Comparison of ENCODE assay signal across 21 mouse cellular contexts in genomic region chr14:55555788-55556187, GRCm38 (mm10). TPM values are rescaled to one million over a fixed set of nuclear protein-coding genes. Genes with fewer than 3 reads are reported as not detected.
DNase-seq lines count a peak whose midpoint lies in the region; ATAC-seq and TF ChIP-seq lines count a peak whose summit lies in the region.
"Had no signal": no experiment of that assay in that cellular context is flagged by ENCODE, and none has a peak within 500 bp of the region (broad histone marks: within the 10 kb centered on the region; RNA-seq: fewer than 3 reads in every experiment).

No protein-coding gene starts in this region.

- TF ChIP-seq POLR2A in MEL (IDR thresholded peaks at IDR 0.05; ENCODE audit: control insufficient read depth in 1 of 2, insufficient read depth in 1 of 2, low read depth in 1 of 2, low read length in 2 of 2, poor library complexity in 1 of 2): no peak

- no peak overlapping the region for H3K4me3 ChIP-seq in liver, embryonic 12.5 days
- H3K4me3 ChIP-seq in MEL (ENCODE audit: control insufficient read depth in 1 of 2, insufficient read depth in 1 of 2, low read depth in 2 of 2, low read length in 2 of 2): no peak overlapping the region

- H3K36me3 ChIP-seq in liver, embryonic 12.5 days: no peaks in the 10 kb centered on the region; the same call in 1 of the 2 replicates
- H3K36me3 ChIP-seq in MEL (ENCODE audit: control insufficient read depth in 1 of 2, insufficient read depth in 2 of 2, low read length in 2 of 2): peaks cover 0 to 32% of the 10 kb centered on the region in 2 experiments; a peak in 2 of 4 replicates

- H3K27ac ChIP-seq in liver, embryonic 12.5 days: no peak overlapping the region
- H3K27ac ChIP-seq in MEL (ENCODE audit: control insufficient read depth, low read depth, low read length): no peak overlapping the region

- ATAC-seq in liver, embryonic 12.5 days: no peak
- ATAC-seq: activated CD4-positive, CD25-positive, alpha-beta regulatory T cell, adult 4 months; CD4-positive, CD25-positive, alpha-beta regulatory T cell, adult 4 months; Patski had no signal

- no peaks in the 10 kb centered on the region for H3K27me3 ChIP-seq in liver, embryonic 12.5 days (replicated peaks)
- no peaks in the 10 kb centered on the region for H3K27me3 ChIP-seq in MEL (ENCODE audit: control insufficient read depth in 1 of 2, insufficient read depth in 2 of 2, low read length in 2 of 2)
- H3K27me3 ChIP-seq: CH12.LX, Patski had no signal

- no peak for TF ChIP-seq CTCF in MEL (IDR thresholded peaks at IDR 0.05 in 2 of 3, conservative IDR thresholded peaks at IDR 0.05 in 1 of 3; ENCODE audit: control insufficient read depth in 1 of 3, insufficient read depth in 1 of 3, low read depth in 2 of 3, low read length in 3 of 3, poor library complexity in 1 of 3, severe bottlenecking in 1 of 3)

- DNase-seq in liver (peak; percentile 39), MEL (ENCODE audit: low read depth, low spot score) (peak; percentile 56)
- no peak for DNase-seq in kidney, postnatal 36 days
- DNase-seq: adrenal gland, adult 2 months; adrenal gland, adult 8-10 months; adrenal gland, postnatal 10 days; adrenal gland, postnatal 14 days; adrenal gland, postnatal 25 days; adrenal gland, postnatal 36 days; B cell, adult 2 months; cerebellum, adult 11 months; cerebellum, adult 11-12 months; cerebellum, adult 18-20 months; cerebellum, adult 2 months had no signal

- no peaks in the 10 kb centered on the region for H3K9me3 ChIP-seq in liver, embryonic 12.5 days (replicated peaks)
- no peaks in the 10 kb centered on the region for H3K9me3 ChIP-seq in MEL (replicated peaks; ENCODE audit: insufficient read depth, low read length)
- H3K9me3 ChIP-seq: G1E had no signal

- no peak overlapping the region for H3K9ac ChIP-seq in liver, embryonic 12.5 days
- no peak overlapping the region for H3K9ac ChIP-seq in MEL (ENCODE audit: control insufficient read depth, low read depth, low read length, poor library complexity, severe bottlenecking)

- TF ChIP-seq RAD21 in MEL (IDR thresholded peaks at IDR 0.05; ENCODE audit: low read depth, low read length): no peak

- peaks cover 53% of the 10 kb centered on the region for H3K4me1 ChIP-seq in liver, embryonic 12.5 days
- peaks cover 7 to 25% of the 10 kb centered on the region in 2 experiments; a peak in 3 of 4 replicates for H3K4me1 ChIP-seq in MEL (ENCODE audit: control insufficient read depth in 1 of 2, insufficient read depth in 2 of 2, low read length in 2 of 2)

- no peaks in the 10 kb centered on the region; the same call in none of the 2 replicates for H3K79me2 ChIP-seq in MEL (ENCODE audit: control insufficient read depth, insufficient read depth, low read length, poor library complexity)

- WGBS in liver, embryonic 12.5 days (ENCODE audit: insufficient replicate concordance): 55% methylated on average over 3 of the region's 3 CpGs

- TF ChIP-seq EP300 in MEL (IDR thresholded peaks at IDR 0.05; ENCODE audit: low read depth in 1 of 2, low read length in 2 of 2): no peak; a peak in 1 of 4 replicates

- H3K4me2 ChIP-seq in liver, embryonic 12.5 days: no peak overlapping the region

TF ChIP-seq in MEL, 35 proteins besides CTCF, POLR2A, EP300 and RAD21:
- TF ChIP-seq SMC3 (IDR thresholded peaks at IDR 0.05; ENCODE audit: low read depth, low read length) (no peak), SIN3A (IDR thresholded peaks at IDR 0.05; ENCODE audit: low read length) (no peak), UBTF (IDR thresholded peaks at IDR 0.05; ENCODE audit: borderline replicate concordance, insufficient read depth, low read depth, low read length) (no peak), ETS1 (IDR thresholded peaks at IDR 0.05; ENCODE audit: low read depth, low read length) (0 out of 2 replicates have a peak, but pooled peaks have one; percentile 19), MXI1 (IDR thresholded peaks at IDR 0.05; ENCODE audit: low read depth, low read length) (0 out of 2 replicates have a peak, but pooled peaks have one; percentile 33), USF2 (IDR thresholded peaks at IDR 0.05; ENCODE audit: borderline replicate concordance in 1 of 2, insufficient read depth in 1 of 2, low read depth in 1 of 2, low read length in 2 of 2) (no peak), NELFE (IDR thresholded peaks at IDR 0.05; ENCODE audit: low read depth, low read length) (no peak), HCFC1 (IDR thresholded peaks at IDR 0.05; ENCODE audit: low read depth, low read length) (0 out of 2 replicates have a peak, but pooled peaks have one; percentile 2), GATA1 (IDR thresholded peaks at IDR 0.05; ENCODE audit: low read depth, low read length) (peak; percentile 52)
TF ChIP-seq in MEL: peak in this region for 4.

RNA-seq across cellular contexts. Expression of gene Dcaf11, which starts 4.0 kb away (rescaled TPM):
- polyA plus RNA-seq in liver, embryonic 12.5 days (2016; fragmentation: Nextera tagmentation; extraction: Ambion mirVana): 57.1 and 60.3 TPM in 2 replicates
- 24.3 and 27.7 TPM in 2 replicates for total RNA-seq in MEL (2012; rRNA removed)
- polyA plus RNA-seq in MEL (2012; ENCODE audit: insufficient read depth in 1 of 2, insufficient read length in 2 of 2, low read depth in 1 of 2, low replicate concordance in 2 of 2, missing spikeins in 1 of 2): 10 to 100 TPM in 1 of 2 experiments, not detected in 1; 37.9 TPM

RNA-seq across cellular contexts. Expression of gene A730061H03Rik, which starts 4.4 kb away (rescaled TPM):
- polyA plus RNA-seq in liver, embryonic 12.5 days (2016; fragmentation: Nextera tagmentation; extraction: Ambion mirVana): 1.9 and 2.7 TPM in 2 replicates
- 0.73 and 0.92 TPM in 2 replicates for total RNA-seq in MEL (2012; rRNA removed)
- under 1 TPM in 1 of 2 experiments, not detected in 1; 0.86 TPM for polyA plus RNA-seq in MEL (2012; ENCODE audit: insufficient read depth in 1 of 2, insufficient read length in 2 of 2, low read depth in 1 of 2, low replicate concordance in 2 of 2, missing spikeins in 1 of 2)
- total RNA-seq: adrenal gland, postnatal 14 days; ES-E14 had no signal
- polyA plus RNA-seq: activated CD4-positive, CD25-positive, alpha-beta regulatory T cell, adult 4 months had no signal

RNA-seq across cellular contexts. Expression of gene Pck2, which starts 15.7 kb away (rescaled TPM):
- polyA plus RNA-seq in liver, embryonic 12.5 days (2016; fragmentation: Nextera tagmentation; extraction: Ambion mirVana): 35.5 and 37.4 TPM in 2 replicates
- 17.0 and 64.4 TPM in 2 replicates for total RNA-seq in MEL (2012; rRNA removed)
- polyA plus RNA-seq in MEL (2012; ENCODE audit: insufficient read depth in 1 of 2, insufficient read length in 2 of 2, low read depth in 1 of 2, low replicate concordance in 2 of 2, missing spikeins in 1 of 2): 100 to 1,000 TPM in 1 of 2 experiments, 10 to 100 TPM in 1; 63.7 to 103 TPM

RNA-seq across cellular contexts. Expression of gene Fitm1, which starts 19.6 kb away (rescaled TPM):
- polyA plus RNA-seq in liver, embryonic 12.5 days (2016; fragmentation: Nextera tagmentation; extraction: Ambion mirVana): 0.63 and 0.75 TPM in 2 replicates
- not detected in 2 replicates for total RNA-seq in MEL (2012; rRNA removed)
- polyA plus RNA-seq in MEL (2012; ENCODE audit: insufficient read depth in 1 of 2, insufficient read length in 2 of 2, low read depth in 1 of 2, low replicate concordance in 2 of 2, missing spikeins in 1 of 2): under 1 TPM in 1 of 2 experiments, not detected in 1; 0.07 TPM
- total RNA-seq: CH12.LX, G1E had no signal
- polyA plus RNA-seq: activated CD4-positive, CD25-positive, alpha-beta regulatory T cell, adult 4 months; CD4-positive, CD25-positive, alpha-beta regulatory T cell, adult 4 months; cerebellum, adult 2 months; G1E; Patski had no signal

RNA-seq across cellular contexts. Expression of gene Psme1, which starts 22.1 kb away (rescaled TPM):
- polyA plus RNA-seq in liver, embryonic 12.5 days (2016; fragmentation: Nextera tagmentation; extraction: Ambion mirVana): 108 and 111 TPM in 2 replicates
- 73.8 and 85.9 TPM in 2 replicates for total RNA-seq in MEL (2012; rRNA removed)
- 100 to 1,000 TPM in 1 of 2 experiments, not detected in 1; 205 TPM for polyA plus RNA-seq in MEL (2012; ENCODE audit: insufficient read depth in 1 of 2, insufficient read length in 2 of 2, low read depth in 1 of 2, low replicate concordance in 2 of 2, missing spikeins in 1 of 2)

Comparison
In these comparisons a context has a peak if more than half of its experiments do, and no peak if none do; other contexts are left out.
1. DNase-seq: peak in liver (single experiment) and MEL (single experiment); none in kidney, postnatal 36 days (0 of 2).